Mouse (Mus musculus): ENCODE measurements around the gene Rab20. TPM values are rescaled to one million over a fixed set of nuclear protein-coding genes. Genes with fewer than 3 reads are reported as not detected.
"Not testable (repeated sequence)": the region's sequence is repeated elsewhere in the genome, so short reads cannot be mapped to it uniquely, and the experiment has no call there.

Rab20 gene
- polyA plus RNA-seq, 1 experiment: 2.1 TPM

GRCm38 (mm10) chr8:11503476-11504232, 25.1 kb upstream of the Rab20 start:
- Histone ChIP-seq H3K27me3 (ENCODE audit: control insufficient read depth, insufficient read depth, insufficient read length) (no peaks in the 10 kb centered on the region), H3K79me3 (ENCODE audit: low read depth) (peaks cover 25% of the 10 kb centered on the region), H3K79me2 (ENCODE audit: control insufficient read depth, insufficient read depth) (peaks cover 37% of the 10 kb centered on the region), H3ac (ENCODE audit: control insufficient read depth, insufficient read length, low read depth) (no peak overlapping the region), H3K36me3 (ENCODE audit: control insufficient read depth, insufficient read depth) (peaks cover 47% of the 10 kb centered on the region), H3K4me3 (ENCODE audit: insufficient read depth, poor library complexity, severe bottlenecking) (no peak overlapping the region)
- TF ChIP-seq MYOG (IDR thresholded peaks at IDR 0.05; ENCODE audit: control insufficient read depth, extremely low read depth, insufficient read length) (no peak), MAX (IDR thresholded peaks at IDR 0.05) (no peak), CEBPB (IDR thresholded peaks at IDR 0.05; ENCODE audit: low read depth) (no peak)

GRCm38 (mm10) chr8:11498786-11499485, 20.4 kb upstream of the Rab20 start:
- TF ChIP-seq USF1 (IDR thresholded peaks at IDR 0.05; ENCODE audit: low read depth): no peak
- no peak for TF ChIP-seq MYOD1 (IDR thresholded peaks at IDR 0.05; ENCODE audit: control insufficient read depth, insufficient read length, low read depth)
- no peak for TF ChIP-seq MYOG (IDR thresholded peaks at IDR 0.05; ENCODE audit: control insufficient read depth, extremely low read depth, insufficient read length)
- TF ChIP-seq FOSL1 (IDR thresholded peaks at IDR 0.05; ENCODE audit: insufficient read depth, low read length, poor library complexity, severe bottlenecking): no peak
- TF ChIP-seq CEBPB (IDR thresholded peaks at IDR 0.05; ENCODE audit: low read depth): no peak
- no peak for TF ChIP-seq MAX (IDR thresholded peaks at IDR 0.05)
- no peak for TF ChIP-seq CTCF (IDR thresholded peaks at IDR 0.05; ENCODE audit: control insufficient read depth, insufficient read depth, insufficient read length)
- Histone ChIP-seq H3K79me3 (ENCODE audit: low read depth) (peaks cover 35% of the 10 kb centered on the region), H3K4me3 (ENCODE audit: insufficient read depth, poor library complexity, severe bottlenecking) (no peak overlapping the region), H3ac (ENCODE audit: control insufficient read depth, insufficient read length, low read depth) (no peak overlapping the region), H3K36me3 (ENCODE audit: control insufficient read depth, insufficient read depth) (peaks cover 11% of the 10 kb centered on the region), H3K79me2 (ENCODE audit: control insufficient read depth, insufficient read depth) (peaks cover 50% of the 10 kb centered on the region), H3K27me3 (ENCODE audit: control insufficient read depth, insufficient read depth, insufficient read length) (no peaks in the 10 kb centered on the region)

- no peak for TF ChIP-seq CEBPB (IDR thresholded peaks at IDR 0.05; ENCODE audit: low read depth)
- TF ChIP-seq MYOG (IDR thresholded peaks at IDR 0.05; ENCODE audit: control insufficient read depth, extremely low read depth, insufficient read length): no peak
- no peak for TF ChIP-seq USF1 (IDR thresholded peaks at IDR 0.05; ENCODE audit: low read depth)
- no peak for TF ChIP-seq MAX (IDR thresholded peaks at IDR 0.05)
- no peak for TF ChIP-seq FOSL1 (IDR thresholded peaks at IDR 0.05; ENCODE audit: insufficient read depth, low read length, poor library complexity, severe bottlenecking)
- no peak for TF ChIP-seq MYOD1 (IDR thresholded peaks at IDR 0.05; ENCODE audit: control insufficient read depth, insufficient read length, low read depth)
- no peak for TF ChIP-seq CTCF (IDR thresholded peaks at IDR 0.05; ENCODE audit: control insufficient read depth, insufficient read depth, insufficient read length)
- H3ac ChIP-seq (ENCODE audit: control insufficient read depth, insufficient read length, low read depth): no peak overlapping the region
These were observed 19.8 kb upstream of the Rab20 start for GRCm38 (mm10) chr8:11498281-11498680.

GRCm38 (mm10) chr8:11497017-11497990, 18.8 kb upstream of the Rab20 start, which contains the start of gene Naxd:
Gene Naxd, plus strand, starts transcription at chr8:11497506.
- TF ChIP-seq CEBPB (IDR thresholded peaks at IDR 0.05; ENCODE audit: low read depth) (peak; percentile 53), USF1 (IDR thresholded peaks at IDR 0.05; ENCODE audit: low read depth) (no peak), MYOD1 (IDR thresholded peaks at IDR 0.05; ENCODE audit: control insufficient read depth, insufficient read length, low read depth) (no peak), MAX (IDR thresholded peaks at IDR 0.05) (peak; percentile 61), MYOG (IDR thresholded peaks at IDR 0.05; ENCODE audit: control insufficient read depth, extremely low read depth, insufficient read length) (no peak)
- Histone ChIP-seq H3ac (ENCODE audit: control insufficient read depth, insufficient read length, low read depth) (peak within 1 kb of the TSS; percentile 99), H3K79me3 (ENCODE audit: low read depth) (peaks cover 35% of the 10 kb centered on the region), H3K27me3 (ENCODE audit: control insufficient read depth, insufficient read depth, insufficient read length) (no peaks in the 10 kb centered on the region), H3K79me2 (ENCODE audit: control insufficient read depth, insufficient read depth) (peaks cover 50% of the 10 kb centered on the region), H3K36me3 (ENCODE audit: control insufficient read depth, insufficient read depth) (peaks cover 3% of the 10 kb centered on the region), H3K4me3 (ENCODE audit: insufficient read depth, poor library complexity, severe bottlenecking) (peak within 1 kb of the TSS; percentile 86)

More at GRCm38 (mm10) chr8:11498281-11498680, 19.8 kb upstream of the Rab20 start:
- H3K79me2 ChIP-seq (ENCODE audit: control insufficient read depth, insufficient read depth): peaks cover 50% of the 10 kb centered on the region
- peaks cover 7% of the 10 kb centered on the region for H3K36me3 ChIP-seq (ENCODE audit: control insufficient read depth, insufficient read depth)
- peak overlapping the region; percentile 86 for H3K4me3 ChIP-seq (ENCODE audit: insufficient read depth, poor library complexity, severe bottlenecking)
- H3K79me3 ChIP-seq (ENCODE audit: low read depth): peaks cover 35% of the 10 kb centered on the region
- H3K27me3 ChIP-seq (ENCODE audit: control insufficient read depth, insufficient read depth, insufficient read length): no peaks in the 10 kb centered on the region

- H3K27me3 ChIP-seq (ENCODE audit: control insufficient read depth, insufficient read depth, insufficient read length): peaks cover 19% of the 10 kb centered on the region
- not testable (repeated sequence) for H3K79me2 ChIP-seq (ENCODE audit: control insufficient read depth, insufficient read depth); H3K36me3 ChIP-seq (ENCODE audit: control insufficient read depth, insufficient read depth); H3K4me3 ChIP-seq (ENCODE audit: insufficient read depth, poor library complexity, severe bottlenecking); H3ac ChIP-seq (ENCODE audit: control insufficient read depth, insufficient read length, low read depth); H3K79me3 ChIP-seq (ENCODE audit: low read depth)
These were observed 13.8 kb upstream of the Rab20 start for GRCm38 (mm10) chr8:11492340-11492739.
